Mouse (Mus musculus): Measurements from ENCODE around the gene Trim67. TPM values are rescaled to one million over a fixed set of nuclear protein-coding genes. Genes with fewer than 3 reads are reported as not detected.
A peak's percentile ranks its signal among the peaks of the same experiment; 100 is the strongest.

Gene Trim67
- polyA plus RNA-seq, 1 experiment = not detected

- DNase-seq (ENCODE audit: low read depth in 1 of 2, low spot score in 2 of 2) = no peak
- Histone ChIP-seq H3K4me1 (ENCODE audit: control insufficient read depth, insufficient read depth, insufficient read length) (peaks cover 5% of the 10 kb centered on the region), H3K36me3 (ENCODE audit: control insufficient read depth, insufficient read depth, low read length) (no peaks in the 10 kb centered on the region), H3K27ac (ENCODE audit: insufficient read depth, low read length) (no peak overlapping the region), H3K27me3 (ENCODE audit: control insufficient read depth, insufficient read depth, low read length) (peaks cover 11% of the 10 kb centered on the region), H3K4me3 (ENCODE audit: extremely low read depth, insufficient read depth, insufficient read length) (no peak overlapping the region)
- 82% methylated on average over 8 of the region's 8 CpGs for WGBS
- TF ChIP-seq CTCF (IDR thresholded peaks at IDR 0.05; ENCODE audit: extremely low read depth, insufficient read depth, insufficient read length, insufficient replicate concordance) = no peak
- no peak for TF ChIP-seq POLR2A (IDR thresholded peaks at IDR 0.05; ENCODE audit: low read depth, low read length)
Observed at GRCm38 (mm10) chr8:124755481-124755880, 37.4 kb upstream of the Trim67 start.

GRCm38 (mm10) chr8:124756153-124756552, 36.7 kb upstream of the Trim67 start:
- WGBS = 55% methylated on average over 2 of the region's 2 CpGs
- H3K4me3 ChIP-seq (ENCODE audit: extremely low read depth, insufficient read depth, insufficient read length) = no peak overlapping the region
- peaks cover 8% of the 10 kb centered on the region for H3K27me3 ChIP-seq (ENCODE audit: control insufficient read depth, insufficient read depth, low read length)
- H3K4me1 ChIP-seq (ENCODE audit: control insufficient read depth, insufficient read depth, insufficient read length) = peaks cover 5% of the 10 kb centered on the region
- H3K27ac ChIP-seq (ENCODE audit: insufficient read depth, low read length) = no peak overlapping the region
- TF ChIP-seq CTCF (IDR thresholded peaks at IDR 0.05; ENCODE audit: extremely low read depth, insufficient read depth, insufficient read length, insufficient replicate concordance) (no peak), POLR2A (IDR thresholded peaks at IDR 0.05; ENCODE audit: low read depth, low read length) (no peak)
- no peaks in the 10 kb centered on the region for H3K36me3 ChIP-seq (ENCODE audit: control insufficient read depth, insufficient read depth, low read length)
- DNase-seq (ENCODE audit: low read depth in 1 of 2, low spot score in 2 of 2) = no peak

DNA sequence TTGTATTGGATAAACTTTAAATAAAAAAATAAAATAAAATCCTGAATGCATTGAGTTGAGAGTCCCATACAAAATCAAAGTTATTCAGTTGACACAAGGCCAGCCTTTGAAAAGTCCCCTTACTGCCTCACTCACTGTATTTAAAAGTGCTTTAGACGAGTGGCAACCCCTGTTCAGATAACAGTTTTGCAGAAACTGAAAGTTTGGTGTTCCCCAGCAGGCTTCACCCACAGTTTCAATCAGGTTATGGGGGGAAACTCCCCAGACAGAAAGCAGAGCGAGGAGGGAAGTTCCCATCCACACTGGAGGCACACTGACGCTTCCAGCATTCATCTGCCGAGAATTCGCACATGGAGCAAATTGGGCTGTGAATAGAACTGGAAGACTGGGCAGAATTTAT, 36.3 kb upstream of the Trim67 start:
- Histone ChIP-seq H3K27ac (ENCODE audit: insufficient read depth, low read length) (no peak overlapping the region), H3K4me3 (ENCODE audit: extremely low read depth, insufficient read depth, insufficient read length) (no peak overlapping the region), H3K27me3 (ENCODE audit: control insufficient read depth, insufficient read depth, low read length) (peaks cover 4% of the 10 kb centered on the region; the same call in 1 of the 2 replicates), H3K36me3 (ENCODE audit: control insufficient read depth, insufficient read depth, low read length) (no peaks in the 10 kb centered on the region), H3K4me1 (ENCODE audit: control insufficient read depth, insufficient read depth, insufficient read length) (peaks cover 5% of the 10 kb centered on the region)
- no peak for DNase-seq (ENCODE audit: low read depth in 1 of 2, low spot score in 2 of 2)
- 40% methylated on average over 5 of the region's 5 CpGs for WGBS
- no peak for TF ChIP-seq CTCF (IDR thresholded peaks at IDR 0.05; ENCODE audit: extremely low read depth, insufficient read depth, insufficient read length, insufficient replicate concordance)
- TF ChIP-seq POLR2A (IDR thresholded peaks at IDR 0.05; ENCODE audit: low read depth, low read length) = no peak

- DNase-seq (ENCODE audit: low read depth in 1 of 2, low spot score in 2 of 2) = peak in 1 of 2 experiments; percentile 18
- Histone ChIP-seq H3K27me3 (ENCODE audit: control insufficient read depth, insufficient read depth, low read length) (no peaks in the 10 kb centered on the region), H3K36me3 (ENCODE audit: control insufficient read depth, insufficient read depth, low read length) (no peaks in the 10 kb centered on the region), H3K4me1 (ENCODE audit: control insufficient read depth, insufficient read depth, insufficient read length) (no peaks in the 10 kb centered on the region; the same call in 1 of the 2 replicates), H3K4me3 (ENCODE audit: extremely low read depth, insufficient read depth, insufficient read length) (no peak overlapping the region), H3K27ac (ENCODE audit: insufficient read depth, low read length) (no peak overlapping the region)
- TF ChIP-seq CTCF (IDR thresholded peaks at IDR 0.05; ENCODE audit: extremely low read depth, insufficient read depth, insufficient read length, insufficient replicate concordance) (peak; percentile 29; the same call in 1 of the 2 replicates), POLR2A (IDR thresholded peaks at IDR 0.05; ENCODE audit: low read depth, low read length) (no peak)
- WGBS = 40% methylated on average over 3 of the region's 3 CpGs
Observed at GRCm38 (mm10) chr8:124758544-124758943, 34.3 kb upstream of the Trim67 start.

- DNase-seq (ENCODE audit: low read depth in 1 of 2, low spot score in 2 of 2) = no peak
- no peaks in the 10 kb centered on the region for H3K36me3 ChIP-seq (ENCODE audit: control insufficient read depth, insufficient read depth, low read length)
- H3K27ac ChIP-seq (ENCODE audit: insufficient read depth, low read length) = no peak overlapping the region
- H3K4me1 ChIP-seq (ENCODE audit: control insufficient read depth, insufficient read depth, insufficient read length) = no peaks in the 10 kb centered on the region
- H3K4me3 ChIP-seq (ENCODE audit: extremely low read depth, insufficient read depth, insufficient read length) = no peak overlapping the region
- no peaks in the 10 kb centered on the region for H3K27me3 ChIP-seq (ENCODE audit: control insufficient read depth, insufficient read depth, low read length)
- no peak for TF ChIP-seq POLR2A (IDR thresholded peaks at IDR 0.05; ENCODE audit: low read depth, low read length)
- no peak for TF ChIP-seq CTCF (IDR thresholded peaks at IDR 0.05; ENCODE audit: extremely low read depth, insufficient read depth, insufficient read length, insufficient replicate concordance)
- WGBS = 79% methylated on average over 7 of the region's 7 CpGs
Observed at GRCm38 (mm10) chr8:124763061-124763460, 29.8 kb upstream of the Trim67 start.

DNA sequence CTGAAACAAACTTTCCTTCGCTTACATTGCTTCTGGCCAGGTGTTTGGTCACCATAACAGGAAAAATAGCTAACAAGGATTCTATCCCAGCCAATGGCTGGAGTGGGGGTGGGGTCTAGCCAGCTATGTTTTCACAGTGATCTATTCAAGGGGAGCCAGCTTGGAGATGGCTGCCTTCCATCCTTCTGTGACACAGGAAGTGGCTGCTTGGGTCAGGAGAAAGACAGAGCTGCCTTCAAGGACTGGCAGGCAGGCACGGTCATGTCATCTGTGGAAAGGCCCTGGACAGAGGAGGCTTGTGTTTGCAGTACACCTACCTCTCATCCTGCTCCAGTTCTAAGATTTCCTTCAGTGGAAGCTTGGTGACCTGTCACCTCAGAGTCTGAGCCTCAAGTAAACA, 20.5 kb upstream of the Trim67 start:
- Histone ChIP-seq H3K4me1 (ENCODE audit: control insufficient read depth, insufficient read depth, insufficient read length) (no peaks in the 10 kb centered on the region), H3K27me3 (ENCODE audit: control insufficient read depth, insufficient read depth, low read length) (0 out of 2 replicates have a peak, but pooled peaks cover 1% of the 10 kb centered on the region), H3K27ac (ENCODE audit: insufficient read depth, low read length) (no peak overlapping the region), H3K4me3 (ENCODE audit: extremely low read depth, insufficient read depth, insufficient read length) (no peak overlapping the region), H3K36me3 (ENCODE audit: control insufficient read depth, insufficient read depth, low read length) (no peaks in the 10 kb centered on the region)
- TF ChIP-seq POLR2A (IDR thresholded peaks at IDR 0.05; ENCODE audit: low read depth, low read length) = no peak
- no peak for TF ChIP-seq CTCF (IDR thresholded peaks at IDR 0.05; ENCODE audit: extremely low read depth, insufficient read depth, insufficient read length, insufficient replicate concordance)
- WGBS = 72% methylated on average over 2 of the region's 2 CpGs
- no peak for DNase-seq (ENCODE audit: low read depth in 1 of 2, low spot score in 2 of 2)

DNA sequence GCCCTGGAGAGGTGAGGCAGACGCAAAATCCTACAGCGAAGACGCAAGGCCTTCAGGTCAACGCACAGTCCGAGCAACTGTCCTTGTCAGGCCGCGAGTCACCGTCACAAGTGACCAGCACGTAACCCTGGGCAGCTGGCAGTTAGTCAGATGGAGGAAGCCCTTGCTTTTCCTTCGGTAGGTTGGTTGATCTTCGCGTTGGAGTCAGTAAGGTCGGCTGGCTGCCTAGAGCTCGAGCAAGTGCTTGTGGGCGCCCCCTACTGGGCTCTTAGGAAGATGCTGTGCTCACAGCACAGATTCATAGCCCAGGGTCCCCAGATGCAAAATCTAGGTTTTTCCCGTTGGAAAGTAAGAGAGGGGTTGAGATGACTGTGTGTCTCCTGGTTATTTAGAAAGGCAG, 17.2 kb upstream of the Trim67 start:
- TF ChIP-seq CTCF (IDR thresholded peaks at IDR 0.05; ENCODE audit: extremely low read depth, insufficient read depth, insufficient read length, insufficient replicate concordance) = peak; percentile 63; the same call in 1 of the 2 replicates
- TF ChIP-seq POLR2A (IDR thresholded peaks at IDR 0.05; ENCODE audit: low read depth, low read length) = no peak
- Histone ChIP-seq H3K36me3 (ENCODE audit: control insufficient read depth, insufficient read depth, low read length) (no peaks in the 10 kb centered on the region), H3K4me1 (ENCODE audit: control insufficient read depth, insufficient read depth, insufficient read length) (no peaks in the 10 kb centered on the region), H3K27ac (ENCODE audit: insufficient read depth, low read length) (no peak overlapping the region), H3K27me3 (ENCODE audit: control insufficient read depth, insufficient read depth, low read length) (0 out of 2 replicates have a peak, but pooled peaks cover 1% of the 10 kb centered on the region), H3K4me3 (ENCODE audit: extremely low read depth, insufficient read depth, insufficient read length) (no peak overlapping the region)
- DNase-seq (ENCODE audit: low read depth in 1 of 2, low spot score in 2 of 2) = peak; percentile 18 to 49
- 22% methylated on average over 16 of the region's 16 CpGs for WGBS
